Mouse (Mus musculus) midbrain, embryonic 12.5 days (tissue): ENCODE measurements around the gene Taf5. TPM values are rescaled to one million over a fixed set of nuclear protein-coding genes. Genes with fewer than 3 reads are reported as not detected.

Experiments
- ATAC-seq: fragments of 200-750 bp; cut with Nextera tagmentation; 2 replicates; pipeline ENCODE4 v1.8.0; 2017; ENCODE audit warnings: low read depth, moderate TSS enrichment, moderate library complexity; ENCODE audit not compliant: low FRiP score
- H3K27ac ChIP-seq: fragments of 300-500 bp; sonication (generic); replicated peaks from 2 replicates; pipeline ENCODE4 v1.5.1; 2016; ENCODE audit warnings: mild to moderate bottlenecking
- H3K27me3 ChIP-seq: fragments of 300-500 bp; sonication (generic); 2 replicates; pipeline ENCODE4 v1.6.1; 2016; ENCODE audit warnings: mild to moderate bottlenecking
- H3K36me3 ChIP-seq: fragments of 300-500 bp; sonication (generic); 2 replicates; pipeline ENCODE4 v1.6.1; 2016
- H3K4me1 ChIP-seq: fragments of 300-500 bp; sonication (generic); 2 replicates; pipeline ENCODE4 v1.6.1; 2016
- H3K4me2 ChIP-seq: fragments of 300-500 bp; sonication (generic); replicated peaks from 2 replicates; pipeline ENCODE4 v1.6.1; 2016; ENCODE audit warnings: mild to moderate bottlenecking, moderate library complexity
- H3K4me3 ChIP-seq: fragments of 300-500 bp; sonication (generic); 2 replicates; pipeline ENCODE4 v1.5.1; 2016; ENCODE audit warnings: mild to moderate bottlenecking
- H3K9ac ChIP-seq: fragments of 300-500 bp; sonication (generic); replicated peaks from 2 replicates; pipeline ENCODE4 v1.6.1; 2016; ENCODE audit warnings: mild to moderate bottlenecking, moderate library complexity
- H3K9me3 ChIP-seq: fragments of 300-500 bp; sonication (generic); 2 replicates; pipeline ENCODE4 v1.6.1; 2016; ENCODE audit warnings: mild to moderate bottlenecking
- WGBS: fragments of 180-500 bp; shearing (Covaris S2); methylation state at CpG from one replicate; pipeline ENCODE4 v1.1.7; 2016; 5-methylcytosine and 5-hydroxymethylcytosine counted together
- polyA plus RNA-seq: library from polyadenylated mRNA; unstranded; fragments of >200 nt; fragmentation: Nextera tagmentation; extraction: Ambion mirVana; gene quantifications from 2 replicates; pipeline ENCODE4 v1.2.1, GENCODE M21; 2016

Gene Taf5
- 11.6 and 12.1 TPM in 2 replicates for polyA plus RNA-seq

DNA sequence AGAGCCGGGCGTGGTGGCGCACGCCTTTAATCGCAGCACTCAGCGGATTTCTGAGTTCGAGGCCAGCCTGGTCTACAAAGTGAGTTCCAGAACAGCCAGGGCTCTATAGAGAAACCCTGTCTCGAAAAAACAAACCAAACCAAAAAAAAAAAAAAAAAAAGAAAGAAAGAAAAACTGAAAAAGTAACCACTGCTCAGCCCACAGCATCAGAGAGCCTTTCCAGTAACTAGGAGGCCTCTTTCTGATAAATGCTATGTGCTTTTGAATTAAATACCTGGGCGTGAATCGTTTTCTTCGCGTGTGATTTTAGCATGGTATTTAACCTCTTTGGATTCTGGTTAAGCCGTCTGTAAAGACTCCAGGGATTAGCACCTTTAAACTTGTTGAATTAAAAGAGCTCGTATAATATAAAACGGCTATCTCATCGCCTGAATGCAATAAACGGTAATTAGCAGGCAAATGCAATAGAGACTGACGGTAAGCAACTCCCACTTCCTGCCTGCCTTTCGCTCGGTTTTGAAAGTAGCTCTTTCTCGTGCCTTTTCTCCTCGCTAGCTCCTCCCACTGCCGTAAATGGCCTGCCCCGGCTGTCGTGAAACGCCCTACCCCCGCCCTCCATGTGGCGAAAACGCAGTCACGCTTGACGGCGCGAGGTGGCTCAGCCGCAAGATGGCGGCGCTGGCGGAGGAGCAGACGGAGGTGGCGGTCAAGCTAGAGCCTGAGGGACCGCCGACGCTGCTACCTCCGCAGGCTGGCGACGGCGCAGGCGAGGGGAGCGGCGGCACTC is at the start of gene Taf5:
Gene Taf5, plus strand, starts transcription at position 651 of the 787 bp plus-strand sequence.
- ATAC-seq, result peak; percentile 83
- H3K4me2 ChIP-seq, result peak within 1 kb of the TSS; percentile 69
- 11% methylated on average over 49 of the region's 49 CpGs for WGBS

DNA sequence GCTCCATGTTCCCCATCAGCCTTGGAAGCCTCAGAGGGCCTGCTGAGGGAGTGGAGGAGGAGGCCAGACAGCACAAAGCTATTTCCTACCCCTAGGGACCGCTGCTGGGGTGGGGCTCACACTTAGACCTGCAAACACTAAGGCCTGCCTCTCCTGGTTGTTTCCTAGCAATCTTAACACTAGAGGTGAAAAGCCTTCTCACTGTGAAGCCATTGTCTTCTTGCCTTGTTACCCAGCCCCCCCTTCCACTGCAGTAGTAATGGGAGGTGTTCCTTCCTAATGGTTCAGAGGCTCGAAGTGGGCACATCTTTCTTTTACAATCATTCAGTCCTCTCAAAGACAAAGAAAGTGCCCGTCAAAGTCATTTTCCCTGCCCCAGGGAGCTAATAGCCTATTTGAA is 49.7 kb upstream of the Taf5 start:
- peak overlapping the region; percentile 61 for H3K4me3 ChIP-seq
- H3K9ac ChIP-seq, result peak overlapping the region; percentile 55
- peaks cover 9% of the 10 kb centered on the region for H3K36me3 ChIP-seq
- H3K9me3 ChIP-seq, result no peaks in the 10 kb centered on the region
- peaks cover 19% of the 10 kb centered on the region for H3K4me1 ChIP-seq
- H3K27ac ChIP-seq, result peak overlapping the region; percentile 82
- peaks cover 45% of the 10 kb centered on the region for H3K27me3 ChIP-seq
- no peak for ATAC-seq
- H3K4me2 ChIP-seq, result peak overlapping the region; percentile 58
- WGBS, result 4% methylated on average over 3 of the region's 3 CpGs

More for the DNA sequence above, at the start of gene Taf5:
- H3K4me3 ChIP-seq, result peak within 1 kb of the TSS; percentile 99
- H3K27me3 ChIP-seq, result no peaks in the 10 kb centered on the region
- peak within 1 kb of the TSS; percentile 96 for H3K9ac ChIP-seq
- H3K9me3 ChIP-seq, result no peaks in the 10 kb centered on the region
- H3K27ac ChIP-seq, result peak within 1 kb of the TSS; percentile 91
- peaks cover 18% of the 10 kb centered on the region for H3K36me3 ChIP-seq
- H3K4me1 ChIP-seq, result peaks cover 11% of the 10 kb centered on the region

- Histone ChIP-seq H3K9ac (peak overlapping the region; percentile 55), H3K9me3 (no peaks in the 10 kb centered on the region), H3K27ac (peak overlapping the region; percentile 82), H3K4me2 (peak overlapping the region; percentile 58), H3K4me1 (peaks cover 19% of the 10 kb centered on the region), H3K4me3 (peak overlapping the region; percentile 61), H3K36me3 (peaks cover 10% of the 10 kb centered on the region), H3K27me3 (peaks cover 40% of the 10 kb centered on the region)
- 31% methylated on average over 2 of the region's 2 CpGs for WGBS
- no peak for ATAC-seq
These were observed 49.2 kb upstream of the Taf5 start for GRCm38 (mm10) chr19:47018330-47018729.

GRCm38 (mm10) chr19:47019326-47019725 is 48.2 kb upstream of the Taf5 start:
- 24% methylated on average over 6 of the region's 6 CpGs for WGBS
- H3K4me3 ChIP-seq, result peak overlapping the region; percentile 61

DNA sequence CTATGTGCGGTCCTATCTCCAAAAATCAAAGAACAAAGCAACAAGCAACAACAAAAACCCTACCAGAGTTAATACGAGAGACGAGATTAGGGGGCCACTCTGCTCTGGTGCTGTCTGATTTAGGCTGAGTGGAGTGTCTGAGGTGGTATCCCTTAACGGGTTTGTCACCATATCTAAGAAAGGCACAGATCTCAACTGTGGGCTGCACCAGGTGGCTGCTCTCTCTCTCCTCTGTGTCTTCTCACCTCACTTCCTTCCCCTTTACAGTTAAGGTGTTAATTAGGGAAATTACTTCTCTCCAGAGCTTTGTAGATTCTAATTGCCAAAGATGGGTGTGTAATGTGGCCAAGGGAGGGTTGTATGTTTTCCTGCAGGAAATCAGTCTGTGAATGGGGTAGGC is 44.8 kb upstream of the Taf5 start:
- H3K4me2 ChIP-seq, result no peak overlapping the region
- H3K9ac ChIP-seq, result no peak overlapping the region
- H3K4me3 ChIP-seq, result no peak overlapping the region
- peaks cover 3% of the 10 kb centered on the region; the same call in 1 of the 2 replicates for H3K27me3 ChIP-seq
- peaks cover 6% of the 10 kb centered on the region for H3K4me1 ChIP-seq
- 92% methylated on average over 4 of the region's 4 CpGs for WGBS
- peaks cover 38% of the 10 kb centered on the region for H3K36me3 ChIP-seq
- H3K27ac ChIP-seq, result no peak overlapping the region
- ATAC-seq, result no peak
- H3K9me3 ChIP-seq, result no peaks in the 10 kb centered on the region

More at GRCm38 (mm10) chr19:47019326-47019725, 48.2 kb upstream of the Taf5 start:
- H3K4me1 ChIP-seq, result peaks cover 19% of the 10 kb centered on the region
- H3K36me3 ChIP-seq, result peaks cover 18% of the 10 kb centered on the region
- peak overlapping the region; percentile 82 for H3K27ac ChIP-seq
- H3K27me3 ChIP-seq, result peaks cover 30% of the 10 kb centered on the region
- peak; percentile 76 for ATAC-seq
- peak overlapping the region; percentile 55 for H3K9ac ChIP-seq
- peak overlapping the region; percentile 58 for H3K4me2 ChIP-seq
- H3K9me3 ChIP-seq, result no peaks in the 10 kb centered on the region

GRCm38 (mm10) chr19:47023546-47023945 is 44.0 kb upstream of the Taf5 start:
- Histone ChIP-seq H3K27ac (no peak overlapping the region), H3K9ac (no peak overlapping the region), H3K4me2 (no peak overlapping the region), H3K27me3 (no peaks in the 10 kb centered on the region), H3K9me3 (no peaks in the 10 kb centered on the region), H3K4me3 (no peak overlapping the region), H3K4me1 (peaks cover 6% of the 10 kb centered on the region), H3K36me3 (peaks cover 38% of the 10 kb centered on the region)
- 91% methylated on average over 13 of the region's 13 CpGs for WGBS
- ATAC-seq, result no peak

DNA sequence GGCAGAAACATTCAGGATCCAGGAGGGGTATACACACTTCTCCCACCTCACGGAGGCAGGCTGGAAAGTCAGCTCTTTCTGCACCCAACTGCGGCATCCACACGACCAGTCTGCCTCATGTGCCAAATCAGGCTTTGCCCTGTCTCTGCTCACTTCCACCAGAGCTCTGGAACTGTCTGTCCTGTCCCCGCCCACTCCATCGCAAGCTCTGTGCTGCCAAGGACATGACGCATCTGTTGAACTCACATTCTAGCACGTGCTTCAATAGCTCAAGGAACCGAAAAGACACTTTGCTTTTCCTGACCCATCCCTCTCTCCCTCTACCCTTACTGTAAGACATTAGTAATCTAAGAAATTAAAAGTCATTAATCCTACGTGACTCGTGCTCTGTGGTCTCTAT is 42.6 kb upstream of the Taf5 start:
- Histone ChIP-seq H3K27ac (no peak overlapping the region), H3K4me1 (no peaks in the 10 kb centered on the region), H3K4me2 (no peak overlapping the region), H3K36me3 (peaks cover 38% of the 10 kb centered on the region), H3K9ac (no peak overlapping the region), H3K27me3 (no peaks in the 10 kb centered on the region), H3K4me3 (no peak overlapping the region), H3K9me3 (no peaks in the 10 kb centered on the region)
- ATAC-seq, result no peak
- WGBS, result 90% methylated on average over 10 of the region's 10 CpGs

GRCm38 (mm10) chr19:47026513-47026912 is 41.0 kb upstream of the Taf5 start:
- no peak overlapping the region for H3K9ac ChIP-seq
- H3K36me3 ChIP-seq, result peaks cover 37% of the 10 kb centered on the region
- ATAC-seq, result no peak
- no peak overlapping the region for H3K27ac ChIP-seq
- H3K4me2 ChIP-seq, result no peak overlapping the region
- H3K27me3 ChIP-seq, result no peaks in the 10 kb centered on the region
- H3K4me1 ChIP-seq, result no peaks in the 10 kb centered on the region
- 90% methylated on average over 4 of the region's 4 CpGs for WGBS
- H3K9me3 ChIP-seq, result no peaks in the 10 kb centered on the region
- no peak overlapping the region for H3K4me3 ChIP-seq

DNA sequence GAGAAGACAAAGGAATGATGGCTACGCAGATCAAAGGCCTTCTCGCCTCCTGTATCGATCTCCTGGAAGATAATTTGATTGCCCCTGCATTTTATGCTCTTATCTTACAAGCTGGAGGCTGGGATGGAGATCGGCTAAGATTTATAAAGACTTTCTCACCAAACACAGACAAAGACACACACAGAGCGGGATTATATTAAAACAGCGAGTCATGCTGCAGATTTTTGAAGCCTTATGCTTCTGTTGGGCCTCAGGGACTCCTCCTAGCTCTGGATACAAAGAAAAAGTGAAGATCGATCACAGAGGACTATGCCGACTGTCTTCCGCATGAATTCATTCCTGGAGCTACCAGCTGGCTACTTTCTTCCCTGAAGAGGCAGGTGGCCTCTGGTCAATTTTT is 37.8 kb upstream of the Taf5 start:
- 63% methylated on average over 9 of the region's 9 CpGs for WGBS
- Histone ChIP-seq H3K27ac (peak overlapping the region; percentile 84), H3K9ac (no peak overlapping the region), H3K4me1 (no peaks in the 10 kb centered on the region), H3K36me3 (peaks cover 33% of the 10 kb centered on the region), H3K4me2 (no peak overlapping the region), H3K4me3 (no peak overlapping the region), H3K9me3 (no peaks in the 10 kb centered on the region), H3K27me3 (no peaks in the 10 kb centered on the region)
- ATAC-seq, result no peak

DNA sequence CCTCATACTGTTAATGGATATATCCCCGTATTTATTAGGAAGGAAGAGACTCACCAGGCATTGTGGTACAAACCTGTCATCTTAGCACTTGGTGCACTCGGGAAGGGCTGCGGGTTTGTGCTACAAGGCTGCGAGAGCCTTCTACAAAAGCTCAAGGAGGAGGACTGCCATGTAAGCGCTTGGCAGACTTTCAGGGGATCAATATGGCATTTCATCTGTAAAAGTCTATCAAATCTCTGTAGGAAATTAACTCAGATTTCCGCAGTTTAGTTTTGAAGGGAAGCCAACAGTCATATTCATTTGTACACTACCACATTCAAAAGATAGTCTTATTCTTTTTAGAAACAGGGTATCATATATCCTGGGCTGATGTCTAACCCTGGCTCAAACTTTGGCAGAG is 35.8 kb upstream of the Taf5 start:
- no peak for ATAC-seq
- WGBS, result 91% methylated on average over 6 of the region's 6 CpGs

GRCm38 (mm10) chr19:47034916-47035315 is 32.6 kb upstream of the Taf5 start:
- no peak for ATAC-seq
- Histone ChIP-seq H3K27me3 (no peaks in the 10 kb centered on the region), H3K4me3 (no peak overlapping the region), H3K4me2 (no peak overlapping the region), H3K36me3 (peaks cover 50% of the 10 kb centered on the region), H3K4me1 (no peaks in the 10 kb centered on the region), H3K9me3 (no peaks in the 10 kb centered on the region), H3K27ac (no peak overlapping the region), H3K9ac (no peak overlapping the region)
- 91% methylated on average over 4 of the region's 4 CpGs for WGBS

More for the DNA sequence above, 35.8 kb upstream of the Taf5 start:
- no peak overlapping the region for H3K4me2 ChIP-seq
- H3K9ac ChIP-seq, result no peak overlapping the region
- H3K4me1 ChIP-seq, result no peaks in the 10 kb centered on the region
- no peaks in the 10 kb centered on the region for H3K9me3 ChIP-seq
- H3K36me3 ChIP-seq, result peaks cover 25% of the 10 kb centered on the region
- no peak overlapping the region for H3K4me3 ChIP-seq
- no peak overlapping the region for H3K27ac ChIP-seq
- H3K27me3 ChIP-seq, result no peaks in the 10 kb centered on the region

GRCm38 (mm10) chr19:47036596-47036995 is 30.9 kb upstream of the Taf5 start:
- Histone ChIP-seq H3K4me2 (no peak overlapping the region), H3K4me1 (no peaks in the 10 kb centered on the region), H3K36me3 (peaks cover 61% of the 10 kb centered on the region), H3K9ac (no peak overlapping the region), H3K27ac (no peak overlapping the region), H3K9me3 (no peaks in the 10 kb centered on the region), H3K4me3 (no peak overlapping the region), H3K27me3 (no peaks in the 10 kb centered on the region)
- WGBS, result 85% methylated on average over 3 of the region's 3 CpGs
- no peak for ATAC-seq
